Mouse (Mus musculus): Measurements from ENCODE around the gene Adnp. TPM values are rescaled to one million over a fixed set of nuclear protein-coding genes. Genes with fewer than 3 reads are reported as not detected.
A peak's percentile ranks its signal among the peaks of the same experiment; 100 is the strongest.

The Adnp gene
- polyA plus RNA-seq, 1 experiment from 2014 or later, result 3.4 TPM

- Histone ChIP-seq H3K9ac (replicated peaks; ENCODE audit: low read depth) (no peak overlapping the region), H3K9me3 (ENCODE audit: low read length) (no peaks in the 10 kb centered on the region), H3K27ac (ENCODE audit: low read length) (no peak overlapping the region), H3K4me1 (ENCODE audit: insufficient read depth, low read depth, low read length) (peaks cover 20% of the 10 kb centered on the region; the same call in 1 of the 2 replicates), H3K27me3 (replicated peaks; ENCODE audit: insufficient read depth, low read length) (no peaks in the 10 kb centered on the region), H3K4me3 (ENCODE audit: low read depth, low read length) (no peak overlapping the region), H3K36me3 (ENCODE audit: insufficient read depth, low read length) (0 out of 2 replicates have a peak, but pooled peaks cover 5% of the 10 kb centered on the region), H3K4me2 (replicated peaks; ENCODE audit: low read depth, low read length) (no peak overlapping the region)
- ATAC-seq (no peak; the same call in 1 of the 2 replicates), DNase-seq (ENCODE audit: low spot score) (no peak)
- WGBS, result 64% methylated on average over 4 of the region's 5 CpGs
- TF ChIP-seq EP300 (IDR thresholded peaks at IDR 0.05), result no peak
These were observed 6.8 kb downstream of the Adnp start for GRCm38 (mm10) chr2:168200014-168200691.

GRCm38 (mm10) chr2:168199476-168199875 lies 7.4 kb downstream of the Adnp start:
- no peak for ATAC-seq
- WGBS, result 73% methylated on average over 4 of the region's 4 CpGs
- DNase-seq (ENCODE audit: low spot score), result no peak
- H3K27ac ChIP-seq (ENCODE audit: low read length), result no peak overlapping the region
- no peaks in the 10 kb centered on the region for H3K27me3 ChIP-seq (replicated peaks; ENCODE audit: insufficient read depth, low read length)
- no peak overlapping the region for H3K9ac ChIP-seq (replicated peaks; ENCODE audit: low read depth)
- no peaks in the 10 kb centered on the region for H3K9me3 ChIP-seq (ENCODE audit: low read length)
- peaks cover 16% of the 10 kb centered on the region; the same call in 1 of the 2 replicates for H3K4me1 ChIP-seq (ENCODE audit: insufficient read depth, low read depth, low read length)
- H3K4me3 ChIP-seq (ENCODE audit: low read depth, low read length), result no peak overlapping the region
- H3K36me3 ChIP-seq (ENCODE audit: insufficient read depth, low read length), result 0 out of 2 replicates have a peak, but pooled peaks cover 5% of the 10 kb centered on the region
- TF ChIP-seq EP300 (IDR thresholded peaks at IDR 0.05), result no peak
- TF ChIP-seq CTCF (IDR thresholded peaks at IDR 0.05), result no peak
- no peak overlapping the region for H3K4me2 ChIP-seq (replicated peaks; ENCODE audit: low read depth, low read length)

- no peak overlapping the region for H3K27ac ChIP-seq (ENCODE audit: low read length)
- WGBS, result 64% methylated on average over 1 of the region's 1 CpGs
- no peak overlapping the region for H3K4me3 ChIP-seq (ENCODE audit: low read depth, low read length)
- no peaks in the 10 kb centered on the region for H3K27me3 ChIP-seq (replicated peaks; ENCODE audit: insufficient read depth, low read length)
- no peak overlapping the region for H3K9ac ChIP-seq (replicated peaks; ENCODE audit: low read depth)
- DNase-seq (ENCODE audit: low spot score) (peak; percentile 44), ATAC-seq (0 out of 2 replicates have a peak, but pooled peaks have one; percentile 11)
- H3K9me3 ChIP-seq (ENCODE audit: low read length), result no peaks in the 10 kb centered on the region
- peaks cover 16% of the 10 kb centered on the region; the same call in 1 of the 2 replicates for H3K4me1 ChIP-seq (ENCODE audit: insufficient read depth, low read depth, low read length)
- H3K4me2 ChIP-seq (replicated peaks; ENCODE audit: low read depth, low read length), result no peak overlapping the region
- H3K36me3 ChIP-seq (ENCODE audit: insufficient read depth, low read length), result 0 out of 2 replicates have a peak, but pooled peaks cover 5% of the 10 kb centered on the region
- no peak for TF ChIP-seq EP300 (IDR thresholded peaks at IDR 0.05)
- no peak for TF ChIP-seq CTCF (IDR thresholded peaks at IDR 0.05)
These were observed 8.5 kb downstream of the Adnp start for GRCm38 (mm10) chr2:168198421-168198820.

GRCm38 (mm10) chr2:168195721-168196120 lies 11.2 kb downstream of the Adnp start:
- Histone ChIP-seq H3K9me3 (ENCODE audit: low read length) (no peaks in the 10 kb centered on the region), H3K4me3 (ENCODE audit: low read depth, low read length) (no peak overlapping the region), H3K27ac (ENCODE audit: low read length) (no peak overlapping the region), H3K4me1 (ENCODE audit: insufficient read depth, low read depth, low read length) (peaks cover 7% of the 10 kb centered on the region; the same call in 1 of the 2 replicates), H3K27me3 (replicated peaks; ENCODE audit: insufficient read depth, low read length) (no peaks in the 10 kb centered on the region), H3K36me3 (ENCODE audit: insufficient read depth, low read length) (0 out of 2 replicates have a peak, but pooled peaks cover 5% of the 10 kb centered on the region), H3K9ac (replicated peaks; ENCODE audit: low read depth) (no peak overlapping the region), H3K4me2 (replicated peaks; ENCODE audit: low read depth, low read length) (no peak overlapping the region)
- WGBS, result 36% methylated on average over 2 of the region's 2 CpGs
- DNase-seq (ENCODE audit: low spot score), result no peak
- TF ChIP-seq CTCF (IDR thresholded peaks at IDR 0.05) (no peak), EP300 (IDR thresholded peaks at IDR 0.05) (no peak)
- ATAC-seq, result no peak

- WGBS, result 50% methylated on average over 2 of the region's 2 CpGs
- Histone ChIP-seq H3K4me2 (replicated peaks; ENCODE audit: low read depth, low read length) (no peak overlapping the region), H3K36me3 (ENCODE audit: insufficient read depth, low read length) (peaks cover 5% of the 10 kb centered on the region; the same call in 1 of the 2 replicates), H3K9ac (replicated peaks; ENCODE audit: low read depth) (no peak overlapping the region), H3K4me3 (ENCODE audit: low read depth, low read length) (no peak overlapping the region), H3K27ac (ENCODE audit: low read length) (no peak overlapping the region), H3K27me3 (replicated peaks; ENCODE audit: insufficient read depth, low read length) (no peaks in the 10 kb centered on the region), H3K9me3 (ENCODE audit: low read length) (no peaks in the 10 kb centered on the region), H3K4me1 (ENCODE audit: insufficient read depth, low read depth, low read length) (peaks cover 6% of the 10 kb centered on the region; the same call in 1 of the 2 replicates)
- DNase-seq (ENCODE audit: low spot score), result no peak
- no peak for ATAC-seq
- TF ChIP-seq CTCF (IDR thresholded peaks at IDR 0.05) (no peak), EP300 (IDR thresholded peaks at IDR 0.05) (no peak)
These were observed 13.2 kb downstream of the Adnp start for GRCm38 (mm10) chr2:168193685-168194084.

- H3K9me3 ChIP-seq (ENCODE audit: low read length), result no peaks in the 10 kb centered on the region
- no peak; the same call in 1 of the 2 replicates for ATAC-seq
- peaks cover 7% of the 10 kb centered on the region; the same call in 1 of the 2 replicates for H3K36me3 ChIP-seq (ENCODE audit: insufficient read depth, low read length)
- H3K9ac ChIP-seq (replicated peaks; ENCODE audit: low read depth), result no peak overlapping the region
- H3K4me2 ChIP-seq (replicated peaks; ENCODE audit: low read depth, low read length), result no peak overlapping the region
- no peak overlapping the region for H3K27ac ChIP-seq (ENCODE audit: low read length)
- WGBS, result 63% methylated on average over 2 of the region's 2 CpGs
- no peaks in the 10 kb centered on the region for H3K27me3 ChIP-seq (replicated peaks; ENCODE audit: insufficient read depth, low read length)
- H3K4me3 ChIP-seq (ENCODE audit: low read depth, low read length), result no peak overlapping the region
- TF ChIP-seq EP300 (IDR thresholded peaks at IDR 0.05) (no peak), CTCF (IDR thresholded peaks at IDR 0.05) (no peak)
- DNase-seq (ENCODE audit: low spot score), result peak; percentile 42
- peaks cover 6% of the 10 kb centered on the region; the same call in 1 of the 2 replicates for H3K4me1 ChIP-seq (ENCODE audit: insufficient read depth, low read depth, low read length)
These were observed 15.1 kb downstream of the Adnp start for GRCm38 (mm10) chr2:168191856-168192255.
